Mouse (Mus musculus): ENCODE results near the gene Sall4.

DNA sequence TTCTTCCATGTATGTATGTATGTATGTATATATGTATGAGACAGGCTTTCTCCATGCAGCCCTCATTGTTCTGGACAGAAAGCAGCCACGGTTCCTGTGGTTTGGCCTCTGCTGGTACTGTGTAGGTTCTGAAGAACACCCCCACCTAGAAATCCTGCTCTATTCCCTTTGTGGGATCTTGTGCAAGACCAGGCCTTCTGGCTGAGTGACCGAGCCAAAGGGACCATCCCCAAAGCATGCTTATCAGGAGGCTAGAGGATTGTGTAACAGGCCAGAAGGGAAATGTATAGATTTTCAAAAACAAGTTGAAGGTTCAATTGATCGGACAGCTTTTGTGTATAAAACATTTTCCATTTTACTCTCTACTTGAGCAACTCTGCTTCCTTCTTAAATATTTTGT is 8.5 kb upstream of the Sall4 start:
- no peak for TF ChIP-seq POLR2A (IDR thresholded peaks at IDR 0.05; ENCODE audit: borderline replicate concordance, insufficient read depth, low read length)
- no peak for TF ChIP-seq CTCF (IDR thresholded peaks at IDR 0.05; ENCODE audit: borderline replicate concordance, insufficient read depth, low read depth, low read length)

All from cerebellum, adult 2 months (tissue).